Mouse (Mus musculus) lung, adult 10 weeks (tissue): ENCODE data around the gene Chga. TPM values are rescaled to one million over a fixed set of nuclear protein-coding genes. Genes with fewer than 3 reads are reported as not detected.

Experiments
- polyA plus RNA-seq: library from polyadenylated mRNA; stranded (reverse); fragments of 350-450 nt; fragmentation: Illumina TruSeq; extraction: RNeasy Lipid Tissue Mini Kit (QIAGEN cat#74804); gene quantifications from one replicate; pipeline ENCODE4 v1.2.3, GENCODE M21; 2014; ENCODE audit warnings: low read depth, low replicate concordance; ENCODE audit not compliant: insufficient read depth

Gene Chga
- polyA plus RNA-seq = not detected

DNA sequence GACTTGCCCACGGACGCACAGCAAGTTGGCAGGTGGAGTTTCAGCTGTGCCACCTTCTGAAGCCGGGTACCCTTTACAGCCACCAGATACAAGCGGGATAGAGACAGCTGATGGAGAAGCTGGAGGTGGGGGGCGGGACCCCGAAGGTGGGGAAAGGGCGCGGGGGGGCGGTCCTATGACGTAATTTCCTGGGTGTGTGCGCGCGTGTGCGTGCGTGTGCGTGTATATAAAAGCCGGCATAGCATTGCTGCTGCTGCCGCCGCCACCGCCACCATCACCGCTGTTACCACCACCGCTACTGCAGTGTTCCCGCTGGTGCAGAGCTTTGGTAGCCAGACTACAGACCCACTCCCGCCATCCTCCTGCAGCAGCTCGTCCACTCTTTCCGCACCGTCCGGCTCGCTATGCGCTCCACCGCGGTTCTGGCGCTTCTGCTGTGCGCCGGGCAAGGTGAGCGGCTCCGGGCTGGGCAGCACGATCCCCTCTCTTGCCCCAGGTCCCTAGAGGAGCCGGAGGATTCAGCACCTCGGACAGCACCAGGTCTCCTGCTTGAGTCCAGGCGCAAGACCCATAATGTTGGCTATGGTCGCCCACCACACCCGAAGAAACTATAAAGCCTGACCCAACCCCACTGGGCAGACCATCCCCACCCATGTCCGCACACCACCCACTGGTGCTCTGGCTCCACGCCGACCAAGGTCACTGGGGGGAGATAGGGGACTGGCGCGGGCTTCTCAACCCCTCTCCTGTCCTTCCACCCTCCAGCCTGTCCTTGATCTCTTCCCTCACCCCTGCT, at the start of gene Chga:
Gene Chga, plus strand, starts transcription at position 249 of the 796 bp plus-strand sequence.

Other genes with a start within 250 kb of the Chga start
- 95.0 TPM for gene Lgmn, start 115.2 kb upstream of the Chga start, polyA plus RNA-seq
- 19.1 TPM for gene Golga5, start 85.8 kb upstream of the Chga start, polyA plus RNA-seq
- gene Itpk1, start 150.0 kb downstream of the Chga start, polyA plus RNA-seq = 14.9 TPM
- gene Moap1, start 188.7 kb downstream of the Chga start, polyA plus RNA-seq = 2.8 TPM
- gene Tmem251, start 188.8 kb downstream of the Chga start, polyA plus RNA-seq = 4.8 TPM
- not detected for gene Gm28051, start 202.8 kb downstream of the Chga start, polyA plus RNA-seq
- 6.0 TPM for gene Gon7, start 202.8 kb downstream of the Chga start, polyA plus RNA-seq
- 15.6 TPM for gene Ubr7, start 203.0 kb downstream of the Chga start, polyA plus RNA-seq
- 4.9 TPM for gene Gm20604, start 203.7 kb downstream of the Chga start, polyA plus RNA-seq